Mouse (Mus musculus) yolk sac, embryonic 10.5 days (tissue): ENCODE results near the gene Brd7.

Experiments
- DNase-seq: peaks from one replicate; pipeline ENCODE4 v3.0.0-alpha.2; 2017; ENCODE audit warnings: low spot score

The Brd7 gene

GRCm38 (mm10) chr8:88361708-88362428 is at the start of gene Brd7:
Gene Brd7 (minus strand): TSS chr8:88362194.
- peak; percentile 88 for DNase-seq

DNA sequence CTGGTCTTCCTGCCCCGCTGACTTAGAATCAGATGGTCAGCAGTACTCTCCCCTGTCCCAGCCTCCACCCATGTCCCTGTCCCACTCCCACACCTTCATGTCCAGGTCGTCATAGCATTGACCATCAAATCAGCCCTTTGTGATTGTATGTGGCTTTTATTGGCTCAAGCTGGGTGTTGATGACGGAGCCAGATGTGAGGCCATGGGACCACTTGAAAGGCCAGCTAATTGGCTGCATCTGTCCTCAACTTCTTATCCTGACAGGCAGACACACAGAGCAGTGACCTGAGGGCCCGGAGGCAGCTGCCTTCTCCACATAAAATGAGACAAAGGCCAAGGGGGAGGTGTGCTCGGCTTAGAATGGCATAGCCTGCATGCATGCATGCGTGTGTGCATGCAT is 49.5 kb upstream of the Brd7 start:
- no peak for DNase-seq

DNA sequence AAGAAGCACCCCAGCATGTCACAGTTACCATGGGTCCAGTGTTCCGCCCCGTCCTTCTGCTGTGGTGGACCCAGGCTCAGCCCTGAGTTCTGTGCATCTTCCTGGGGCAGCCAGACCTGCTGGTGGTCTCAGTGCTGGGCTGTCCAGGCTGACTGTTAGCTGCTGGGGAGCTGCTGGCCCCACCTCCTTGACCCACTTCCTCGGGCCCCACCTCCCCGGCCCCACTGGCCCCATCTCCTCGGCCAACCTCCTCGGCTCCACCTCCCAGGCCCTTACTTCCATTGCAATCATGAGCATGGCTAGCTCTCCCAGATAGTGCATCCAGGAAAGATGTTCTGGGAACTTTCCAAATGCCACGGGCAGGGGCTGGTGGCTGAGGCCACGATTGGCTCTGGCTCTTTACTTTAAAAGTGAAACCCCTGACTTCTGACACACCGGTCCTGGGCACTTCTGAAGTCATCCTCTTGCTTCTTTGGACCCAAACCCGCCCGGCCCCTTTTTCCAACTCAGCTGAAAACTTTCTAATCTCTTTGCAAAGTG is 47.5 kb upstream of the Brd7 start:
- peak; percentile 10 for DNase-seq

DNA sequence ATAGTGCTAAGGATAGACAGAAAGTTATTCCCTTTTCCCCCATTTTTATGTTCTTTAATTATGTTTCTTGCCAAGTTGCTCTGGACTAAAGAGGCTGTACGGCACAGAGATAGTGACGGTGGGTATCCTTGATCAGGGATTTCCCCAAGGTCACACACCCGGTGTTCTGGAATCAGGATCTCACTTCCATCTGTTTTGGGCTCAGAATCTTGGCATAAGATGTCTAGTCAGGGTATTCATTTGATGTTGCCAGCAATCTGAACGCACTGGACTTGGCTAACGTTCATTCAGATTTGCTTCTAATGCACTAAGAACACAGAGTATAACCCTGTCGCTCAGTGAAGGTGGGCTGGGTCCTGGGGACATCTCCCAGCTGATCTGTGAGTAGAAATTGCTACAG is 45.7 kb upstream of the Brd7 start:
- no peak for DNase-seq

GRCm38 (mm10) chr8:88398060-88398459 is 36.1 kb upstream of the Brd7 start:
- DNase-seq, result no peak

GRCm38 (mm10) chr8:88393298-88393697 is 31.3 kb upstream of the Brd7 start:
- DNase-seq, result no peak

DNA sequence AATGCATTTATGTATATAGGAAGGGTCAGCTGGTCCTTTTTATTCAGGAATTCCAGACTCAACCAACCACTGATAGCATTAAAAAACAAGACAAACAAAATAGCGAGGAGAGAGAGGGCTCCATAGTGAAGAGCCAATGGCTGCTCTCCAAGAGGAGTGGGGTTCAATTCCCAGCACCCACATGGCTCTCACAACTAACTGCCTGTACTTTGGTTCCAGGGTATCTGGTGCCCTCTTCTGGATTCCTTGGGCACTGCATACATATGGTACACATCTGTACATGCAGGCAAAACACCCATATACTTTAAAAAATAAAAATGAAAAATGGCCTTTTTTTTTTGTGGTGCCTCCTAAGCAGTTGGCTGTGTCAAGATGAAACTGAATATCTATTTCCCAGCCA is 28.8 kb upstream of the Brd7 start:
- DNase-seq, result no peak

GRCm38 (mm10) chr8:88388691-88389239 is 26.8 kb upstream of the Brd7 start:
- DNase-seq, result no peak

GRCm38 (mm10) chr8:88387874-88388273 is 25.9 kb upstream of the Brd7 start:
- DNase-seq, result no peak

- DNase-seq, result no peak
These were observed 21.2 kb upstream of the Brd7 start for GRCm38 (mm10) chr8:88383164-88383556.

- no peak for DNase-seq
These were observed 20.5 kb upstream of the Brd7 start for GRCm38 (mm10) chr8:88382311-88383163.

GRCm38 (mm10) chr8:88380497-88380896 is 18.5 kb upstream of the Brd7 start:
- no peak for DNase-seq

- DNase-seq, result no peak
These were observed 15.0 kb upstream of the Brd7 start for GRCm38 (mm10) chr8:88376836-88377582.

DNA sequence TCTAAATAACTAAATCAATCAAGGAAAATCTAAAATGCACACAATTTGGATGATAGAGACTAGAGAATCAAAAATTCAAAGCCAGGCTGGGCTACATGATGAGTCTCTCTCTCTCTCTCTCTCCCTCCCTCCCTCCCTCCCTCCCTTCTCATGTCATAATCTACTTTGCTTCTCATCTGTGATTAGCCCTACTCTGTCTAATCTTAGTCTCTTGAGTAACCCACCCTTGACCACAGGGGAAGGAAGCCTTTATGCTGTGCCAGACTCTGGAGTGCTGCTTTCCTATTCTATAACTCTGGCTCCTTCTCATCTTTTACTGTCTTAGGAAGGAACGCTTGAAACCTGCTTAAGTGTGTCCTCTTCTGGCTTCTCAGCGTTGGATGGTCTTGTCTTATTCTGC is 9.5 kb upstream of the Brd7 start:
- DNase-seq, result no peak

DNA sequence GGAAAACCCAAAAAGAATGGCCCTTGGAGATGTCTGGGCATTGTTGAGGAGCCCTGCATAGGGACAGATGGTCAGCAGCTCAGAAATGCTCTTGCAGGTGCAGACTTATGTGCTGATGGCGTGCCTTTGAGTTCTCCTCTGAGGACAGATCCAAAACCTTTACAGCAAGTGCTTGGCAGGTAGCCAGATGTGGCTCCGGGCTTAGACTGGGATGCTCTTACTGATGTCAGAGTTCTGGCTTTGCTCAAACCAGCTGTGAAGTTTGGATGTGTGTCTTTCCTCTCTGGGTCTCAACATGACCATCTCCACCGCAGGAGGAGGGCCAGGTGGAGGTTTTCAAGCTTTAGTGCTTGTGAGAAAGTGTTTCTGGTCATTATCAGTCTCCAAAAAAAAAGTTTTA is 7.8 kb upstream of the Brd7 start:
- no peak for DNase-seq

GRCm38 (mm10) chr8:88369221-88369620 is 7.2 kb upstream of the Brd7 start:
- DNase-seq, result peak; percentile 47

DNA sequence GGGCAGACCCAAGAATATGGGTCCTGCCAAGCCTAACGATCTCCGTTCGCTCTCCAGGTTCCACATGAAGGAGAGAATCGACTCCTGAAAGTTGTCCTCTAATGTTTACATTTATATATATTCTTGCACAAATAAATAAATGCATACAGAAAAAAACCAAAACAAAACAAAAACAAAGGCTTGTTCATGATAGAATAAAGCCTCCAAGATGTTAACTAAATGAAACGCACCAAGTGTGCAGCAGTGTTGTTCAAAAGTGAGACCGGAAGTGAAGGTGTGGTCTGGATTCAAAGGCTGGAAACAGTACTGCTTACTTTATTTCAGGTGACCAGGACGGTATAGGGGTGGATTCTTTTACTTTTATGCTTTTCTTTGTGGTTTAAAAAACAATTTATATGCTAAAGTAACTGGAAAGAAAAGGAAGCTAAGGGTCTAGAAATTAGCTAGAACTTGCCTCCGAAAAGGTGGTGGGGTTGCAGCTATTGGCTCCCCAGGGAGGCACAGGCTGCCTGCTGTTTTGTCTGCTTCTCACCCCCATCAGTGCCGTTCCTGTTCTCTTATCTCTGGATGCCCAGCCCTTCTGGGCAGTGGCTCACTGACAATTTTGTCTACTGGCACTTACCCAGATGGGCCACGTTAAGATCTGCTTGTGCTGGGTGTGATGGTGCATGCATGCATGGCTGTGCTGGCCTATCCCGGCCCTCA is 604 bp upstream of the Brd7 start:
- peak; percentile 9 for DNase-seq

DNA sequence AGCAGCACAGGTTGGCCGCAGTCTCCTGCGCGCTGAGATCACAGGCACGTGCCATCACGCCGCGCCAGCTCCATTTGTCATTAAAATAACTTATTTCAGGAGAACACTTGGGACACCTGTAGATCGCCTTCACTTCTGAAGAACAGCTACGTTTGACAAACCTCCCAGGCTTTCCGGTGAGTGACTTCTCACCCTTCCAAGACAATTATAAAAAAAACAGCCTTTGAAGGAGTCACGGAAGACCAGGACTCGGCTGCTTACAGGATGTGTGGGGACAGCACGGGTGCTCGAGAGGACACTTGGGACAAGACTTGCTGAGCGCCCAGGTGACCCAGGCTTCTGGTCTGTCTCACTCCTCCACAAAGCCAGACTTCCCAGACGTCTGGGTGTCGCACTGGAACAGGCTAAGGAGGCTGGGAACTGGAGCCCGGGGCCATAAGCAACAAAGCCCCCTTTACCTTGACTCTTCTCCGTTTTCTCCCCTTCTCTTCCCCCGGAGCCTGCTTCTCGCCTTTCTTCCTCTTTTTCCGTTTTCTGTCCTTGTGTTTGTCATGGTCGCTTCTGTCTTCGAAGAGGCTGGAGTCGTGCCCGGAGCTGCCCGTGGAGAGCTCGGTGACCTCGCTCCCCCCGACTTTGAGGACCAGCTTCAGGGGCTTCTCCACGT is 818 bp downstream of the Brd7 start:
- peak; percentile 38 for DNase-seq

- no peak for DNase-seq
These were observed 2.0 kb downstream of the Brd7 start for GRCm38 (mm10) chr8:88359959-88360358.

DNA sequence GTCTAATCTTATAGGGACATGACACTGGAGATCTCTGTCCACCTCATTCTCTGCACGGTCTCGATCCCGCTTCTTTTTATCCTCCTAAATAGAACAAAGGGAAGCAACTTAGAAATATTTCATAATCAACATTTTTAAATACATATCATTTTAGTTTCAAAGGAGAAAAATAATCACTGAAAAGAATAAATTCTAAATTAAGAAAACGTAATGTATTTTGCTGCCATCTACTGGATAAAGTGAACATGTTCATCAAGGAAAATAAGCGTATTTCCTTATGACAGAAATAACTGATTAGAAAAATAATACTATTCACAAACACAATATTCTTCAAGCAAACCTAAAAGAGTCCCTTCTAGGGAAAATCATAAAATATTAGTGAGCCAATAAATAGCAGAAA is 4.0 kb downstream of the Brd7 start:
- no peak for DNase-seq
